Mouse (Mus musculus) liver, embryonic 14.5 days (tissue): ENCODE data around the gene Stim1.

ENCODE experiments used
- CTCF ChIP-seq: IDR thresholded peaks from 2 replicates; pipeline ENCODE4 v1.5.1; 2016; ENCODE audit warnings: antibody characterized with exemption, low read depth, control low read depth
- EP300 ChIP-seq: IDR thresholded peaks from 2 replicates; pipeline ENCODE4 v1.6.1; 2016; ENCODE audit warnings: antibody characterized with exemption, low read depth

DNA sequence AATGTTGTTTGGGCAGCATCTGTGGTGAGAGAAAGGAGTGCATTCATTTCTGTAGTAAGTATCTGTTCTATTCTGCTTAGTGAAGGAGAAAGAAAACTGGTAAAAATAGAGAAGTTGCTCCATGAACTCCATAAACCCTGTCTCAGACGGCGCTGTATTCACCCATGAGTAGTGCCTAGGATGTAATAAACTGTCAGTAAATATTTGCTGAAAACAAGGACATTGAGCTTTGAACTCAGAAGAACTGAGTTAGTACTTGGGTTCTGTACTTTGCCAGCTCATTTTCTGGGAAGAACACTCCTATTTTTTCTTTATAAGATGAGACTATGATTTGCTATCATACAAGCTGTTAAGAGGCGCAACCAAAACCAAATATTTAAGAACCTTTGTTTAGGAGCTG, 24.6 kb downstream of the Stim1 start:
- TF ChIP-seq CTCF = no peak
- no peak for TF ChIP-seq EP300
